Mouse (Mus musculus) hindbrain, embryonic 11.5 days (tissue): ENCODE results near the gene Utp11. TPM values are rescaled to one million over a fixed set of nuclear protein-coding genes. Genes with fewer than 3 reads are reported as not detected.

Experiments used
- ATAC-seq: fragments of 200-750 bp; cut with Nextera tagmentation; 2 replicates; pipeline ENCODE4 v1.8.0; 2017; ENCODE audit warnings: mild to moderate bottlenecking, moderate TSS enrichment, moderate library complexity; ENCODE audit not compliant: low FRiP score
- DNase-seq: peaks from one replicate; pipeline ENCODE4 v3.0.0-alpha.2; 2015; ENCODE audit warnings: low spot score
- H3K27ac ChIP-seq: fragments of 300-500 bp; sonication (generic); 2 replicates; pipeline ENCODE4 v1.5.1; 2014; ENCODE audit warnings: mild to moderate bottlenecking, low read depth, low read length
- H3K27me3 ChIP-seq: fragments of 300-500 bp; sonication (generic); 2 replicates; pipeline ENCODE4 v1.6.1; 2014; ENCODE audit warnings: mild to moderate bottlenecking, low read length, moderate library complexity, mixed read lengths; ENCODE audit not compliant: control insufficient read depth, insufficient read depth
- H3K36me3 ChIP-seq: fragments of 300-500 bp; sonication (generic); 2 replicates; pipeline ENCODE4 v1.6.1; 2014; ENCODE audit warnings: mild to moderate bottlenecking, low read length, moderate library complexity, mixed read lengths; ENCODE audit not compliant: control insufficient read depth, insufficient read depth
- H3K4me1 ChIP-seq: fragments of 300-500 bp; sonication (generic); replicated peaks from 2 replicates; pipeline ENCODE4 v1.6.1; 2014; ENCODE audit warnings: low read length, mixed read lengths; ENCODE audit not compliant: control insufficient read depth, insufficient read depth
- H3K4me2 ChIP-seq: fragments of 300-500 bp; sonication (generic); replicated peaks from 2 replicates; pipeline ENCODE4 v1.6.1; 2014; ENCODE audit warnings: mild to moderate bottlenecking, low read depth, low read length
- H3K4me3 ChIP-seq: fragments of 300-500 bp; sonication (generic); 2 replicates; pipeline ENCODE4 v1.5.1; 2014; ENCODE audit warnings: low read depth, low read length
- H3K9ac ChIP-seq: fragments of 300-500 bp; sonication (generic); 2 replicates; pipeline ENCODE4 v1.6.1; 2014; ENCODE audit warnings: low read depth, low read length
- H3K9me3 ChIP-seq: fragments of 300-500 bp; sonication (generic); 2 replicates; pipeline ENCODE4 v1.6.1; 2016; ENCODE audit warnings: low read length; ENCODE audit not compliant: control insufficient read depth
- WGBS: fragments of 180-500 bp; shearing (Covaris S2); extraction: QIAGEN DNeasy Blood & Tissue Kit; methylation state at CpG from one replicate; pipeline ENCODE4 v1.1.7; 2014; 5-methylcytosine and 5-hydroxymethylcytosine counted together
- polyA plus RNA-seq: library from polyadenylated mRNA; unstranded; fragments of >200 nt; fragmentation: Nextera tagmentation; extraction: Ambion mirVana; gene quantifications from 2 replicates; pipeline ENCODE4 v1.2.1, GENCODE M21; 2014

The Utp11 gene
- 65.8 and 67.5 TPM in 2 replicates for polyA plus RNA-seq

- Histone ChIP-seq H3K9ac (peak within 1 kb of the TSS; percentile 62), H3K36me3 (no peaks in the 10 kb centered on the region), H3K4me2 (peak within 1 kb of the TSS; percentile 48), H3K27me3 (peaks cover 2% of the 10 kb centered on the region; the same call in 1 of the 2 replicates), H3K4me3 (peak within 1 kb of the TSS; percentile 69), H3K9me3 (no peaks in the 10 kb centered on the region), H3K4me1 (no peaks in the 10 kb centered on the region), H3K27ac (no peak within 1 kb of the TSS)
- under 1% methylated on average over 43 of the region's 43 CpGs for WGBS
- peak; percentile 97 for ATAC-seq
- DNase-seq = peak; percentile 90
Observed at GRCm38 (mm10) chr4:124693135-124693894, at the start of gene Utp11. TSS of gene Utp11 (minus strand) at chr4:124693600.

GRCm38 (mm10) chr4:124742839-124743238 is 49.4 kb upstream of the Utp11 start:
- Histone ChIP-seq H3K27ac (no peak overlapping the region), H3K9me3 (no peaks in the 10 kb centered on the region), H3K27me3 (no peaks in the 10 kb centered on the region), H3K9ac (no peak overlapping the region), H3K4me3 (no peak overlapping the region), H3K4me2 (no peak overlapping the region), H3K4me1 (no peaks in the 10 kb centered on the region), H3K36me3 (no peaks in the 10 kb centered on the region)
- no peak for DNase-seq
- WGBS = 87% methylated on average over 11 of the region's 11 CpGs
- ATAC-seq = no peak

- no peaks in the 10 kb centered on the region for H3K27me3 ChIP-seq
- no peak within 1 kb of the TSS for H3K27ac ChIP-seq
- H3K4me3 ChIP-seq = peak within 1 kb of the TSS; percentile 46
- no peaks in the 10 kb centered on the region for H3K9me3 ChIP-seq
- no peaks in the 10 kb centered on the region for H3K36me3 ChIP-seq
- peak; percentile 88 for ATAC-seq
- H3K9ac ChIP-seq = peak within 1 kb of the TSS; percentile 62
- peak within 1 kb of the TSS; percentile 54 for H3K4me2 ChIP-seq
- WGBS = 22% methylated on average over 25 of the region's 25 CpGs
- DNase-seq = peak; percentile 81
- no peaks in the 10 kb centered on the region for H3K4me1 ChIP-seq
Observed at GRCm38 (mm10) chr4:124741376-124742343, 48.3 kb upstream of the Utp11 start, which contains the start of gene Inpp5b. TSS of gene Inpp5b (plus strand) at chr4:124741850.

- no peaks in the 10 kb centered on the region for H3K4me1 ChIP-seq
- 81% methylated on average over 1 of the region's 1 CpGs for WGBS
- no peak overlapping the region for H3K9ac ChIP-seq
- no peaks in the 10 kb centered on the region for H3K9me3 ChIP-seq
- DNase-seq = no peak
- H3K27ac ChIP-seq = no peak overlapping the region
- ATAC-seq = no peak
- no peaks in the 10 kb centered on the region for H3K27me3 ChIP-seq
- no peak overlapping the region for H3K4me3 ChIP-seq
- H3K4me2 ChIP-seq = no peak overlapping the region
- no peaks in the 10 kb centered on the region for H3K36me3 ChIP-seq
Observed at GRCm38 (mm10) chr4:124738783-124739182, 45.4 kb upstream of the Utp11 start.

- no peak overlapping the region for H3K4me2 ChIP-seq
- H3K9ac ChIP-seq = no peak overlapping the region
- H3K4me1 ChIP-seq = no peaks in the 10 kb centered on the region
- WGBS = 67% methylated on average over 4 of the region's 4 CpGs
- H3K27ac ChIP-seq = no peak overlapping the region
- DNase-seq (no peak), ATAC-seq (no peak)
- no peaks in the 10 kb centered on the region for H3K27me3 ChIP-seq
- H3K9me3 ChIP-seq = no peaks in the 10 kb centered on the region
- no peaks in the 10 kb centered on the region for H3K36me3 ChIP-seq
- no peak overlapping the region for H3K4me3 ChIP-seq
Observed at GRCm38 (mm10) chr4:124738013-124738412, 44.6 kb upstream of the Utp11 start.

GRCm38 (mm10) chr4:124737486-124737885 is 44.1 kb upstream of the Utp11 start:
- 75% methylated on average over 5 of the region's 5 CpGs for WGBS
- Histone ChIP-seq H3K4me2 (no peak overlapping the region), H3K9me3 (no peaks in the 10 kb centered on the region), H3K9ac (no peak overlapping the region), H3K27ac (no peak overlapping the region), H3K27me3 (no peaks in the 10 kb centered on the region), H3K36me3 (no peaks in the 10 kb centered on the region), H3K4me1 (no peaks in the 10 kb centered on the region), H3K4me3 (no peak overlapping the region)
- ATAC-seq (no peak), DNase-seq (no peak)

- no peak overlapping the region for H3K4me2 ChIP-seq
- DNase-seq = no peak
- no peaks in the 10 kb centered on the region for H3K9me3 ChIP-seq
- H3K27ac ChIP-seq = no peak overlapping the region; the same call in 1 of the 2 replicates
- no peaks in the 10 kb centered on the region for H3K4me1 ChIP-seq
- no peak overlapping the region for H3K4me3 ChIP-seq
- no peak for ATAC-seq
- 0 out of 2 replicates have a peak, but pooled peaks cover under 1% of the 10 kb centered on the region for H3K36me3 ChIP-seq
- no peaks in the 10 kb centered on the region for H3K27me3 ChIP-seq
- no peak overlapping the region for H3K9ac ChIP-seq
- WGBS = 80% methylated on average over 2 of the region's 2 CpGs
Observed at GRCm38 (mm10) chr4:124736952-124737351, 43.6 kb upstream of the Utp11 start.

- Histone ChIP-seq H3K4me2 (no peak overlapping the region), H3K9me3 (no peaks in the 10 kb centered on the region), H3K4me3 (no peak overlapping the region), H3K9ac (no peak overlapping the region), H3K4me1 (no peaks in the 10 kb centered on the region), H3K27ac (no peak overlapping the region), H3K36me3 (peaks cover 20% of the 10 kb centered on the region), H3K27me3 (no peaks in the 10 kb centered on the region)
- ATAC-seq (no peak), DNase-seq (no peak)
- 88% methylated on average over 6 of the region's 6 CpGs for WGBS
Observed at GRCm38 (mm10) chr4:124726121-124726520, 32.7 kb upstream of the Utp11 start.
